ENCODE assay signal across 18 mouse cellular contexts in genomic region chr5:128236638-128237335, GRCm38 (mm10).
A peak's percentile ranks its signal among the peaks of the same experiment; 100 is the strongest.
DNase-seq lines count a peak whose midpoint lies in the region; ATAC-seq lines count a peak whose summit lies in the region.
"Had no signal": no experiment of that assay in that cellular context is flagged by ENCODE, and none has a peak within 500 bp of the region (broad histone marks: within the 10 kb centered on the region; RNA-seq: fewer than 3 reads in every experiment).

No protein-coding gene starts in this region.

- ATAC-seq in embryonic facial prominence, embryonic 11.5 days (replicated peaks; ENCODE audit: insufficient number of reproducible peaks, low FRiP score, low TSS enrichment, low read depth): no peak
- ATAC-seq in limb, embryonic 11.5 days (ENCODE audit: insufficient number of reproducible peaks, low FRiP score, low TSS enrichment, low read depth): peak; percentile 68; the same call in 1 of the 2 replicates
- ATAC-seq in hindbrain, embryonic 14.5 days (ENCODE audit: low FRiP score): no peak
- ATAC-seq: forebrain, embryonic 13.5 days; hindbrain, embryonic 16.5 days had no signal

- no peak overlapping the region for H3K9ac ChIP-seq in embryonic facial prominence, embryonic 11.5 days (replicated peaks; ENCODE audit: low read length)
- H3K9ac ChIP-seq in limb, embryonic 11.5 days (ENCODE audit: low read length): no peak overlapping the region
- H3K9ac ChIP-seq in hindbrain, embryonic 14.5 days: no peak overlapping the region
- H3K9ac ChIP-seq: forebrain, embryonic 13.5 days; heart, embryonic 12.5 days had no signal

- peak; percentile 29 for DNase-seq in retina, postnatal 1 day
- no peak for DNase-seq in retina, embryonic 14.5 days (ENCODE audit: low spot score)
- DNase-seq in embryonic facial prominence, embryonic 11.5 days (ENCODE audit: low spot score): peak; percentile 59
- peak; percentile 45 for DNase-seq in limb, embryonic 11.5 days (ENCODE audit: low spot score)
- peak; percentile 38 for DNase-seq in mesoderm, embryonic 11.5 days (ENCODE audit: low read depth, low spot score)
- DNase-seq in hindbrain, embryonic 14.5 days (ENCODE audit: low spot score): no peak
- no peak for DNase-seq in adrenal gland, postnatal 14 days
- DNase-seq in heart, postnatal 10 days: no peak
- DNase-seq: adrenal gland, adult 2 months; adrenal gland, postnatal 36 days; cerebellum, adult 11 months; cerebellum, adult 9-10 months; cerebellum, postnatal 25 days; heart, adult 2 months; heart, postnatal 36 days had no signal

- no peaks in the 10 kb centered on the region for H3K4me1 ChIP-seq in embryonic facial prominence, embryonic 11.5 days (ENCODE audit: control insufficient read depth, insufficient read depth, low read length)
- peaks cover 13% of the 10 kb centered on the region for H3K4me1 ChIP-seq in limb, embryonic 11.5 days (ENCODE audit: control insufficient read depth, insufficient read depth, low read length)
- no peaks in the 10 kb centered on the region for H3K4me1 ChIP-seq in hindbrain, embryonic 14.5 days (replicated peaks; ENCODE audit: control insufficient read depth, insufficient read depth, low read length)
- H3K4me1 ChIP-seq: forebrain, embryonic 13.5 days; heart, embryonic 12.5 days had no signal

- no peaks in the 10 kb centered on the region; the same call in 1 of the 2 replicates for H3K9me3 ChIP-seq in embryonic facial prominence, embryonic 11.5 days (replicated peaks; ENCODE audit: control insufficient read depth, low read length)
- H3K9me3 ChIP-seq in limb, embryonic 11.5 days (ENCODE audit: control insufficient read depth, low read length): no peaks in the 10 kb centered on the region
- 0 out of 2 replicates have a peak, but pooled peaks cover 4% of the 10 kb centered on the region for H3K9me3 ChIP-seq in hindbrain, embryonic 14.5 days (ENCODE audit: control insufficient read depth, low read length)
- H3K9me3 ChIP-seq: forebrain, embryonic 13.5 days had no signal

- intact Hi-C loops in heart, postnatal 10 days (cut with DNase I): no loop called here

- no peak overlapping the region for H3K4me2 ChIP-seq in embryonic facial prominence, embryonic 11.5 days (ENCODE audit: low read depth, low read length)
- H3K4me2 ChIP-seq in limb, embryonic 11.5 days (ENCODE audit: low read depth, severe bottlenecking): no peak overlapping the region
- no peak overlapping the region for H3K4me2 ChIP-seq in hindbrain, embryonic 14.5 days (replicated peaks)
- H3K4me2 ChIP-seq: forebrain, embryonic 13.5 days; heart, embryonic 12.5 days had no signal

- 39% methylated on average over 9 of the region's 9 CpGs for WGBS in embryonic facial prominence, embryonic 11.5 days
- WGBS in limb, embryonic 11.5 days: 26% methylated on average over 9 of the region's 9 CpGs
- 57% methylated on average over 9 of the region's 9 CpGs for WGBS in hindbrain, embryonic 14.5 days

- no peaks in the 10 kb centered on the region for H3K27me3 ChIP-seq in embryonic facial prominence, embryonic 11.5 days (ENCODE audit: control insufficient read depth, insufficient read depth, low read length)
- no peaks in the 10 kb centered on the region for H3K27me3 ChIP-seq in limb, embryonic 11.5 days (ENCODE audit: control insufficient read depth, insufficient read depth, low read length)
- no peaks in the 10 kb centered on the region for H3K27me3 ChIP-seq in hindbrain, embryonic 14.5 days (ENCODE audit: control insufficient read depth, insufficient read depth, low read length)
- H3K27me3 ChIP-seq: forebrain, embryonic 13.5 days; heart, embryonic 12.5 days had no signal

- no peaks in the 10 kb centered on the region for H3K36me3 ChIP-seq in embryonic facial prominence, embryonic 11.5 days (replicated peaks; ENCODE audit: control insufficient read depth, insufficient read depth, low read depth, low read length)
- H3K36me3 ChIP-seq in limb, embryonic 11.5 days (ENCODE audit: control insufficient read depth, insufficient read depth, low read length): no peaks in the 10 kb centered on the region
- no peaks in the 10 kb centered on the region for H3K36me3 ChIP-seq in hindbrain, embryonic 14.5 days (replicated peaks; ENCODE audit: control insufficient read depth, insufficient read depth)
- H3K36me3 ChIP-seq: heart, embryonic 12.5 days had no signal

- no peak overlapping the region for H3K27ac ChIP-seq in embryonic facial prominence, embryonic 11.5 days (replicated peaks; ENCODE audit: low read depth, low read length)
- no peak overlapping the region for H3K27ac ChIP-seq in limb, embryonic 11.5 days (replicated peaks; ENCODE audit: low read depth, low read length)
- no peak overlapping the region for H3K27ac ChIP-seq in hindbrain, embryonic 14.5 days
- H3K27ac ChIP-seq: forebrain, embryonic 13.5 days; heart, adult 2 months had no signal

- no peak overlapping the region for H3K4me3 ChIP-seq in embryonic facial prominence, embryonic 11.5 days (ENCODE audit: low read depth, low read length)
- no peak overlapping the region for H3K4me3 ChIP-seq in limb, embryonic 11.5 days (ENCODE audit: low read depth, low read length)
- H3K4me3 ChIP-seq in hindbrain, embryonic 14.5 days (replicated peaks; ENCODE audit: low read length): no peak overlapping the region
- H3K4me3 ChIP-seq: forebrain, embryonic 13.5 days; heart, adult 2 months; heart, embryonic 12.5 days had no signal

Comparison
In these comparisons a context has a peak if more than half of its experiments do, and no peak if none do; other contexts are left out.
1. DNase-seq: peak in retina, postnatal 1 day (single experiment), embryonic facial prominence, embryonic 11.5 days (single experiment), limb, embryonic 11.5 days (single experiment) and mesoderm, embryonic 11.5 days (single experiment); none in retina, embryonic 14.5 days (single experiment), hindbrain, embryonic 14.5 days (single experiment), adrenal gland, postnatal 14 days (single experiment) and heart, postnatal 10 days (0 of 2).